Mouse (Mus musculus) central nervous system, embryonic 18 days (tissue): Measurements from ENCODE around the gene Wdr4. TPM values are rescaled to one million over a fixed set of nuclear protein-coding genes. Genes with fewer than 3 reads are reported as not detected.

Source experiments
- polyA plus RNA-seq: library from polyadenylated mRNA; depleted of rRNA; stranded (reverse); fragments of >200 nt; gene quantifications from 2 replicates; pipeline ENCODE4 v1.2.3, GENCODE M21; 2012; rRNA removed

Wdr4 gene
- polyA plus RNA-seq = 43.8 and 43.9 TPM in 2 replicates

DNA sequence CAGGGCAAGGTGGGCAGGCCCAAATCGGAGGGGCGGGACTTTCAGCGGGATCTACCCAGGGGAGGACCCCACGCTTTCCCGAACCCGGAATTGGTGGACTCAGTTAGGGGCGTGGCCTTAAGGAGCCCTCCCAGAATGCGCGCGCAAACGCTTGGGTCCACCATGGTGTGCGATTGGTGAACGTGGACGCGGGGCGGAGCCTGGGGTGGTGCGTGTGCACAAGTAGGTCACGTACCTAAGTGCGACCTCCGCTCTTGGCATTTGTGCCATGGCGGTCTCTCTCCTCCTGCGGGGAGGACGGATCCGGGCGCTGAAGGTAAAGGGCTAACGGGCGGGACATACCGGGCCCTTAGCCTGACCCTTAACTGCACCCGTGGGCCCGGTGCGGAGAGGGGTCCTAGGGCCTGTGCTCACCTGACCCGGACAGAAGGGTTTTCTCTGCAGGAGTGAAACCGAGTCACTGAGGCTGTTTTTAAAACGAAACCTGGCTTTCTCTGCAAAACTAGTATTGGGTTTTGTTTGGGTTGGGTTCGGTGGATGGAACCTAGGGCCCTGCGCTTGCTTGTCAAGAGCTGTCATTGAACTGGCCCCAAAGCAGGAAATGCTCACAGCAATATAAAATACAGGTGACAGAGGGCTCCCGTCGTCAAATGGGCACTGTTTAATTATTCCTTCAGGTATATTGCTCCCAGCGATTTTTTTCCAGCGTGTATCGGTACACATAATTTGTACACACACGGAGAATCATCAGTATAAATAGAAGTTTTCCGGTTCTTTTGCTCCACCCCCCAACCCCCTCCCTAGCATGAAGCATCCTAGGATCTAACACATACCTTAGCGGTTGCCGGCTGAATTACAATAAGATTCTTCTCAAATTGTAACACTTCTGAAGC is at the start of gene Wdr4, which contains the start of gene Ndufv3:
Wdr4 (minus strand) TSS at position 35 of the 893 bp plus-strand sequence.
Ndufv3 (plus strand) TSS at position 170 of the 893 bp plus-strand sequence.

DNA sequence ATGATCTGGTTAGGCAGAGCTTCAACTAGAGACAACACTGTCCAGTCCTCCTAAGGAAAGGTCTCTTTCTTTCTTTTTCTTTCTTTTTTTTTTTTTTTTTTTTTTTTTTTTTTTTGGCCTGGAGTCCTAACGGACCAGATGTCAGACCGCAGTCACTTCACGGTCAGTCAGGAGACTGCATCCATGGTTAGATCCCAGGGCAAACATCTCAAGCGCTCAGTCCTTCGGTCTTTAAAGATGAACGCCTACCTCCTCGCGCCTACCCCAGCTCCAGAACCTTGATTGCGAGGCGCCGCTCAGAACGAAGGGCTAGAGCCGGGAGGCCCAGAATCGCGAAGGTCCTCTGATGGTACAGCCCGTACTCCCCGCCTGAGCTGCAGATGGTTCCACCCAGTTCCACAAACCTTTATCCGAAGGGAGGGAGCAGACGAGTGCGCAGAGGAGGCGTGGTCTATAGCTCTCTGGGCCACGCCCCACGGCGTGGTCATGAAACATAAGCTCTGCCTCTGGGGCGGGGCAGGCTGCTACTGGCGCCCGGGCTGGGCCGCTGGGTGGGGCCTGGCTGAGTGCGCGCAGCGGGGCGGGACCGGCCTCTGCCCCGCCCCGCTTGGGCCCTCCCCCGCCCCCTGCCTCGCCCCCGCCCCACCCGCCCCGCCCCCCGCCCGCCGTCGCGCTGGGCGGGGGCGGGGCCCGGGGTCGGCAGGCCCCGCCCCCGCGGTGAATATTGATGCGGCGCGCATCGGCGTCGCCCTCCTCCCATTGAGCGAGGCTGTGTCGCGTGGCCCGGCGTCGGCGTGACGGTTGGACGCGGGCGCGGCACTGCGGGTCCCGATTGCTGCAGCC is 44.5 kb upstream of the Wdr4 start, which contains the start of gene Pknox1:
Pknox1 (plus strand) TSS at position 720 of the 843 bp plus-strand sequence.

Other genes with a start within 250 kb of the Wdr4 start
- 2.3 and 2.7 TPM in 2 replicates for gene Rsph1, start 242.6 kb downstream of the Wdr4 start, polyA plus RNA-seq
- 18.9 and 20.4 TPM in 2 replicates for gene Slc37a1, start 233.2 kb downstream of the Wdr4 start, polyA plus RNA-seq
- gene Pde9a, start 133.8 kb downstream of the Wdr4 start, polyA plus RNA-seq = 68.8 and 71.7 TPM in 2 replicates
- gene Ndufv3, start 135 bp upstream of the Wdr4 start, polyA plus RNA-seq = 243 and 256 TPM in 2 replicates
- 27.1 and 28.5 TPM in 2 replicates for gene Pknox1, start 44.8 kb upstream of the Wdr4 start, polyA plus RNA-seq
- 17.7 and 18.4 TPM in 2 replicates for gene Cbs, start 117.3 kb upstream of the Wdr4 start, polyA plus RNA-seq
- 262 and 268 TPM in 2 replicates for gene U2af1, start 138.9 kb upstream of the Wdr4 start, polyA plus RNA-seq
- 0.27 and 2.1 TPM in 2 replicates for gene Cryaa, start 157.8 kb upstream of the Wdr4 start, polyA plus RNA-seq